Mouse (Mus musculus): ENCODE data around the gene Rcl1. TPM values are rescaled to one million over a fixed set of nuclear protein-coding genes. Genes with fewer than 3 reads are reported as not detected.

Gene Rcl1
- polyA plus RNA-seq, 1 experiment = 21.5 TPM

GRCm38 (mm10) chr19:29151443-29151842 is 50.3 kb downstream of the Rcl1 start:
- no peak for DNase-seq (ENCODE audit: low spot score)

- DNase-seq (ENCODE audit: low spot score) = no peak
Observed at GRCm38 (mm10) chr19:29155552-29155951, 54.4 kb downstream of the Rcl1 start.

GRCm38 (mm10) chr19:29156417-29156816 is 55.2 kb downstream of the Rcl1 start:
- DNase-seq (ENCODE audit: low spot score) = no peak

GRCm38 (mm10) chr19:29157678-29158466 is 56.7 kb downstream of the Rcl1 start:
- DNase-seq (ENCODE audit: low spot score) = no peak

- DNase-seq (ENCODE audit: low spot score) = no peak
Observed at GRCm38 (mm10) chr19:29158486-29158885, 57.3 kb downstream of the Rcl1 start.

- no peak for DNase-seq (ENCODE audit: low spot score)
Observed at GRCm38 (mm10) chr19:29163817-29164527, 62.8 kb downstream of the Rcl1 start.

GRCm38 (mm10) chr19:29164528-29165166 is 63.5 kb downstream of the Rcl1 start:
- DNase-seq (ENCODE audit: low spot score) = no peak

GRCm38 (mm10) chr19:29167938-29168337 is 66.8 kb downstream of the Rcl1 start:
- DNase-seq (ENCODE audit: low spot score) = no peak

GRCm38 (mm10) chr19:29180336-29180735 is 79.2 kb downstream of the Rcl1 start:
- no peak for DNase-seq (ENCODE audit: low spot score)

GRCm38 (mm10) chr19:29182166-29182565 is 81.0 kb downstream of the Rcl1 start:
- no peak for DNase-seq (ENCODE audit: low spot score)

- no peak for DNase-seq (ENCODE audit: low spot score)
Observed at GRCm38 (mm10) chr19:29185122-29185521, 83.9 kb downstream of the Rcl1 start.

- DNase-seq (ENCODE audit: low spot score) = no peak
Observed at GRCm38 (mm10) chr19:29185552-29186232, 84.5 kb downstream of the Rcl1 start.

- DNase-seq (ENCODE audit: low spot score) = no peak
Observed at GRCm38 (mm10) chr19:29188879-29189278, 87.7 kb downstream of the Rcl1 start.

Other genes starting within 250 kb of the Rcl1 start
- gene Plpp6, start 137.4 kb upstream of the Rcl1 start, polyA plus RNA-seq (2012; rRNA removed) = 8.3 and 10.2 TPM in 2 replicates
- gene 4430402I18Rik, start 133.6 kb upstream of the Rcl1 start, polyA plus RNA-seq (2012; rRNA removed) = 3.1 and 3.2 TPM in 2 replicates
- 36.6 and 40.1 TPM in 2 replicates for gene Cdc37l1, start 111.0 kb upstream of the Rcl1 start, polyA plus RNA-seq (2012; rRNA removed)
- 96.5 and 118 TPM in 2 replicates for gene Ak3, start 53.4 kb upstream of the Rcl1 start, polyA plus RNA-seq (2012; rRNA removed)
- gene Jak2, start 150.5 kb downstream of the Rcl1 start, polyA plus RNA-seq (2012; rRNA removed) = 35.5 and 35.8 TPM in 2 replicates
- gene Insl6, start 224.0 kb downstream of the Rcl1 start, polyA plus RNA-seq (2012; rRNA removed) = 8.4 and 10.0 TPM in 2 replicates
- 0.24 and 0.65 TPM in 2 replicates for gene Rln1, start 233.3 kb downstream of the Rcl1 start, polyA plus RNA-seq (2012; rRNA removed)

All from urinary bladder, adult 2 months (tissue).